Mouse (Mus musculus): ENCODE results near the gene Tcf7l2. TPM values are rescaled to one million over a fixed set of nuclear protein-coding genes. Genes with fewer than 3 reads are reported as not detected.

Gene Tcf7l2
- polyA plus RNA-seq, 1 experiment: 6.2 TPM

GRCm38 (mm10) chr19:55809539-55809938 is 67.9 kb downstream of the Tcf7l2 start:
- Histone ChIP-seq H3K36me3 (ENCODE audit: control insufficient read depth, insufficient read depth, low read length) (no peaks in the 10 kb centered on the region), H3K4me1 (ENCODE audit: control insufficient read depth, insufficient read depth, low read length) (no peaks in the 10 kb centered on the region)

GRCm38 (mm10) chr19:55812236-55812635 is 70.6 kb downstream of the Tcf7l2 start:
- Histone ChIP-seq H3K4me3 (ENCODE audit: control insufficient read depth, low read depth, low read length) (no peak overlapping the region), H3K36me3 (ENCODE audit: control insufficient read depth, insufficient read depth, low read length) (no peaks in the 10 kb centered on the region), H3K27me3 (ENCODE audit: control insufficient read depth, insufficient read depth, low read length) (no peaks in the 10 kb centered on the region), H3K27ac (ENCODE audit: control insufficient read depth, insufficient read depth, low read depth, low read length) (no peak overlapping the region), H3K4me1 (ENCODE audit: control insufficient read depth, insufficient read depth, low read length) (no peaks in the 10 kb centered on the region)
- TF ChIP-seq POLR2A (IDR thresholded peaks at IDR 0.05; ENCODE audit: control insufficient read depth, low read depth, low read length) (no peak), CTCF (IDR thresholded peaks at IDR 0.05; ENCODE audit: control insufficient read depth, insufficient read depth, insufficient replicate concordance, low read depth, low read length) (no peak)

More at GRCm38 (mm10) chr19:55809539-55809938, 67.9 kb downstream of the Tcf7l2 start:
- no peak for TF ChIP-seq CTCF (IDR thresholded peaks at IDR 0.05; ENCODE audit: control insufficient read depth, insufficient read depth, insufficient replicate concordance, low read depth, low read length)
- TF ChIP-seq POLR2A (IDR thresholded peaks at IDR 0.05; ENCODE audit: control insufficient read depth, low read depth, low read length): no peak
- no peak overlapping the region for H3K27ac ChIP-seq (ENCODE audit: control insufficient read depth, insufficient read depth, low read depth, low read length)
- H3K4me3 ChIP-seq (ENCODE audit: control insufficient read depth, low read depth, low read length): no peak overlapping the region
- no peaks in the 10 kb centered on the region for H3K27me3 ChIP-seq (ENCODE audit: control insufficient read depth, insufficient read depth, low read length)

GRCm38 (mm10) chr19:55815010-55815790 is 73.6 kb downstream of the Tcf7l2 start:
- Histone ChIP-seq H3K36me3 (ENCODE audit: control insufficient read depth, insufficient read depth, low read length) (no peaks in the 10 kb centered on the region), H3K4me1 (ENCODE audit: control insufficient read depth, insufficient read depth, low read length) (no peaks in the 10 kb centered on the region), H3K27me3 (ENCODE audit: control insufficient read depth, insufficient read depth, low read length) (no peaks in the 10 kb centered on the region), H3K4me3 (ENCODE audit: control insufficient read depth, low read depth, low read length) (no peak overlapping the region), H3K27ac (ENCODE audit: control insufficient read depth, insufficient read depth, low read depth, low read length) (no peak overlapping the region)
- TF ChIP-seq POLR2A (IDR thresholded peaks at IDR 0.05; ENCODE audit: control insufficient read depth, low read depth, low read length) (no peak), CTCF (IDR thresholded peaks at IDR 0.05; ENCODE audit: control insufficient read depth, insufficient read depth, insufficient replicate concordance, low read depth, low read length) (no peak)

GRCm38 (mm10) chr19:55816974-55817373 is 75.4 kb downstream of the Tcf7l2 start:
- no peaks in the 10 kb centered on the region for H3K36me3 ChIP-seq (ENCODE audit: control insufficient read depth, insufficient read depth, low read length)
- H3K4me1 ChIP-seq (ENCODE audit: control insufficient read depth, insufficient read depth, low read length): no peaks in the 10 kb centered on the region
- TF ChIP-seq CTCF (IDR thresholded peaks at IDR 0.05; ENCODE audit: control insufficient read depth, insufficient read depth, insufficient replicate concordance, low read depth, low read length) (no peak), POLR2A (IDR thresholded peaks at IDR 0.05; ENCODE audit: control insufficient read depth, low read depth, low read length) (no peak)
- no peak overlapping the region for H3K4me3 ChIP-seq (ENCODE audit: control insufficient read depth, low read depth, low read length)
- H3K27me3 ChIP-seq (ENCODE audit: control insufficient read depth, insufficient read depth, low read length): no peaks in the 10 kb centered on the region
- no peak overlapping the region for H3K27ac ChIP-seq (ENCODE audit: control insufficient read depth, insufficient read depth, low read depth, low read length)

- Histone ChIP-seq H3K4me1 (ENCODE audit: control insufficient read depth, insufficient read depth, low read length) (no peaks in the 10 kb centered on the region), H3K27me3 (ENCODE audit: control insufficient read depth, insufficient read depth, low read length) (no peaks in the 10 kb centered on the region), H3K36me3 (ENCODE audit: control insufficient read depth, insufficient read depth, low read length) (no peaks in the 10 kb centered on the region), H3K4me3 (ENCODE audit: control insufficient read depth, low read depth, low read length) (no peak overlapping the region), H3K27ac (ENCODE audit: control insufficient read depth, insufficient read depth, low read depth, low read length) (no peak overlapping the region)
- TF ChIP-seq POLR2A (IDR thresholded peaks at IDR 0.05; ENCODE audit: control insufficient read depth, low read depth, low read length): no peak
- no peak for TF ChIP-seq CTCF (IDR thresholded peaks at IDR 0.05; ENCODE audit: control insufficient read depth, insufficient read depth, insufficient replicate concordance, low read depth, low read length)
Measured at GRCm38 (mm10) chr19:55820202-55820601, 78.6 kb downstream of the Tcf7l2 start.

GRCm38 (mm10) chr19:55825001-55825827 is 83.6 kb downstream of the Tcf7l2 start:
- TF ChIP-seq POLR2A (IDR thresholded peaks at IDR 0.05; ENCODE audit: control insufficient read depth, low read depth, low read length): no peak
- no peak for TF ChIP-seq CTCF (IDR thresholded peaks at IDR 0.05; ENCODE audit: control insufficient read depth, insufficient read depth, insufficient replicate concordance, low read depth, low read length)
- Histone ChIP-seq H3K27ac (ENCODE audit: control insufficient read depth, insufficient read depth, low read depth, low read length) (no peak overlapping the region), H3K4me1 (ENCODE audit: control insufficient read depth, insufficient read depth, low read length) (peaks cover 4% of the 10 kb centered on the region), H3K27me3 (ENCODE audit: control insufficient read depth, insufficient read depth, low read length) (no peaks in the 10 kb centered on the region), H3K36me3 (ENCODE audit: control insufficient read depth, insufficient read depth, low read length) (no peaks in the 10 kb centered on the region), H3K4me3 (ENCODE audit: control insufficient read depth, low read depth, low read length) (no peak overlapping the region)

GRCm38 (mm10) chr19:55825951-55826507 is 84.4 kb downstream of the Tcf7l2 start:
- no peaks in the 10 kb centered on the region for H3K27me3 ChIP-seq (ENCODE audit: control insufficient read depth, insufficient read depth, low read length)
- no peaks in the 10 kb centered on the region for H3K36me3 ChIP-seq (ENCODE audit: control insufficient read depth, insufficient read depth, low read length)
- peak overlapping the region; percentile 42; the same call in 1 of the 2 replicates for H3K27ac ChIP-seq (ENCODE audit: control insufficient read depth, insufficient read depth, low read depth, low read length)
- H3K4me3 ChIP-seq (ENCODE audit: control insufficient read depth, low read depth, low read length): no peak overlapping the region
- peaks cover 4% of the 10 kb centered on the region for H3K4me1 ChIP-seq (ENCODE audit: control insufficient read depth, insufficient read depth, low read length)
- TF ChIP-seq POLR2A (IDR thresholded peaks at IDR 0.05; ENCODE audit: control insufficient read depth, low read depth, low read length): no peak
- no peak for TF ChIP-seq CTCF (IDR thresholded peaks at IDR 0.05; ENCODE audit: control insufficient read depth, insufficient read depth, insufficient replicate concordance, low read depth, low read length)

Measured in testis, adult 2 months (tissue).